Mouse (Mus musculus): ENCODE results near the gene Cenpf. TPM values are rescaled to one million over a fixed set of nuclear protein-coding genes. Genes with fewer than 3 reads are reported as not detected.

Cenpf gene
- polyA plus RNA-seq, 1 experiment from 2014 or later = 98.8 TPM

DNA sequence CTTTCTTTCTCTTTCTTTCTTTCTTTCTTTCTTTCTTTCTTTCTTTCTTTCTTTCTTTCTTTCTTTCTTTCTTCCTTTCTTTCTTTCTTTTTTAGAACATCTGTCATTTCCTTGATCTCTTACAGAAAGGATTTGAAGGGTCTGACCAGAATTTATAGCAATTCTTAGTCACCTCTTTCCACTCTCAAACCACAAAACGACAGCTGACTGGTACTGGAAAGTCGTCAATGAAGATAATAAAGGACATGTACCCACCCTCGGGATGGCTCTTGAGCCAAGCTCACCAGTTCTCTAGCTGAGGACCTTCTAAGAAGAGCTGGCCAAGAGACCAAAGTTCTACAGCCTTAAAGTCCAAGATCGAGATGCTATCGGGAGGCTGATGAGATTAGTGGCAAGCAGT, 30.7 kb upstream of the Cenpf start:
- Histone ChIP-seq H3K36me3 (ENCODE audit: control insufficient read depth, insufficient read depth, low read length) (no peaks in the 10 kb centered on the region), H3K27ac (ENCODE audit: low read depth, low read length) (no peak overlapping the region), H3K4me3 (ENCODE audit: low read length) (no peak overlapping the region), H3K9me3 (ENCODE audit: control insufficient read depth, low read length) (no peaks in the 10 kb centered on the region), H3K9ac (ENCODE audit: low read depth, low read length) (no peak overlapping the region), H3K4me2 (replicated peaks; ENCODE audit: low read depth, low read length) (no peak overlapping the region), H3K27me3 (ENCODE audit: control insufficient read depth, insufficient read depth, low read length) (no peaks in the 10 kb centered on the region), H3K4me1 (ENCODE audit: control insufficient read depth, insufficient read depth, low read length) (peaks cover 11% of the 10 kb centered on the region)
- 77% methylated on average over 5 of the region's 5 CpGs for WGBS
- no peak for ATAC-seq (ENCODE audit: low FRiP score, low TSS enrichment)

GRCm38 (mm10) chr1:189717546-189717945, 29.7 kb upstream of the Cenpf start:
- Histone ChIP-seq H3K27me3 (ENCODE audit: control insufficient read depth, insufficient read depth, low read length) (no peaks in the 10 kb centered on the region), H3K27ac (ENCODE audit: low read depth, low read length) (no peak overlapping the region), H3K9ac (ENCODE audit: low read depth, low read length) (no peak overlapping the region), H3K4me1 (ENCODE audit: control insufficient read depth, insufficient read depth, low read length) (peaks cover 11% of the 10 kb centered on the region), H3K4me2 (replicated peaks; ENCODE audit: low read depth, low read length) (no peak overlapping the region), H3K36me3 (ENCODE audit: control insufficient read depth, insufficient read depth, low read length) (no peaks in the 10 kb centered on the region), H3K9me3 (ENCODE audit: control insufficient read depth, low read length) (no peaks in the 10 kb centered on the region), H3K4me3 (ENCODE audit: low read length) (no peak overlapping the region)
- no peak for ATAC-seq (ENCODE audit: low FRiP score, low TSS enrichment)
- WGBS = 82% methylated on average over 11 of the region's 11 CpGs

DNA sequence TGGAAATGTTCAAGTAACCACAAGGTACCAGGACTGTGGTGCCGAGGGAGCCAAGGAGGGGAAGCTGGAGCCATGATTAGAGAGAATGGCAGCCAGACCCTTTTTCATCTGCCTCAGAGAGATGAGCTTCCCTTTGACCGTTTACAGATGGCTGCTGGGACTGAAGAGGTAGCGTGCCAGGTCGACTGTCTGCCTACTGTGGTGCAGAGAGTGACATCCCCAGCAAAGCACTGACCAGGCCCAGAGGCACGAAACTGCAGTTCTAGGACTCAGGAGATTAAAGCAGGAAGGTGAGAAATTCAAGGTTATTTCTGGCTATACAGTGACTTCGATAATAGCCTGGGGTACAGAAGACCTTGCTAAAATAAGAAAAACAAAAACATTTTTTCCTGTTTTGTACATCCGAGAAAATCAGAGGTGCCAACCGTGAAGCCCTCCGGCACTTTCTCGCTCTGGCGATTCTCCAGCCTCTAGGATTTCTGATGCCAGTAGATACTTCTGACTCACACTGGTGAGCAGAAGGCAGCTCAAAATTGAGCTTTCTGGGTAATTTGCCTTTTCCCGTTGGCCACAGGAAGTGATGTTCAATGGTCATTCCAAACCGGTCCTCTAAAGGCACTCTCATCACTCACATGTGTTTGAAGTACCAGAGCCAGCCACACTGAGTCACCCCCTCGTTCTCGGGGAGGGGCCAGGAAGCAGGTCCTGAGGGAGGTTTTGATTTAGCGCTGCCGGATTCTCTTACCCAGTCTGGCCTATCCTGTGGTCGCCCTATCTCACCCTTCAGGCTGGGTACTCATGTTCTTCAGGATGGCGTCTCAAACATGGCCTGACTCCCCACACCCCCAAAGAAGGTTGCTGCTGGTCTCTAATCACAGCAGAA, 28.3 kb upstream of the Cenpf start:
- Histone ChIP-seq H3K4me1 (ENCODE audit: control insufficient read depth, insufficient read depth, low read length) (peaks cover 11% of the 10 kb centered on the region), H3K27me3 (ENCODE audit: control insufficient read depth, insufficient read depth, low read length) (no peaks in the 10 kb centered on the region), H3K36me3 (ENCODE audit: control insufficient read depth, insufficient read depth, low read length) (no peaks in the 10 kb centered on the region), H3K27ac (ENCODE audit: low read depth, low read length) (no peak overlapping the region), H3K9me3 (ENCODE audit: control insufficient read depth, low read length) (no peaks in the 10 kb centered on the region), H3K9ac (ENCODE audit: low read depth, low read length) (no peak overlapping the region), H3K4me3 (ENCODE audit: low read length) (no peak overlapping the region), H3K4me2 (replicated peaks; ENCODE audit: low read depth, low read length) (no peak overlapping the region)
- no peak for ATAC-seq (ENCODE audit: low FRiP score, low TSS enrichment)
- WGBS = 38% methylated on average over 19 of the region's 19 CpGs

- Histone ChIP-seq H3K27ac (ENCODE audit: low read depth, low read length) (peak overlapping the region; percentile 34; the same call in 1 of the 2 replicates), H3K4me2 (replicated peaks; ENCODE audit: low read depth, low read length) (no peak overlapping the region)
These were observed 21.1 kb upstream of the Cenpf start for GRCm38 (mm10) chr1:189709001-189709400.

GRCm38 (mm10) chr1:189707419-189707818, 19.5 kb upstream of the Cenpf start:
- peak overlapping the region; percentile 53; the same call in 1 of the 2 replicates for H3K27ac ChIP-seq (ENCODE audit: low read depth, low read length)
- no peak overlapping the region for H3K4me3 ChIP-seq (ENCODE audit: low read length)
- H3K9ac ChIP-seq (ENCODE audit: low read depth, low read length) = no peak overlapping the region
- no peaks in the 10 kb centered on the region for H3K9me3 ChIP-seq (ENCODE audit: control insufficient read depth, low read length)
- H3K27me3 ChIP-seq (ENCODE audit: control insufficient read depth, insufficient read depth, low read length) = no peaks in the 10 kb centered on the region
- no peak overlapping the region for H3K4me2 ChIP-seq (replicated peaks; ENCODE audit: low read depth, low read length)
- ATAC-seq (ENCODE audit: low FRiP score, low TSS enrichment) = peak; percentile 66; the same call in 1 of the 2 replicates
- 16% methylated on average over 5 of the region's 5 CpGs for WGBS
- peaks cover 34% of the 10 kb centered on the region for H3K4me1 ChIP-seq (ENCODE audit: control insufficient read depth, insufficient read depth, low read length)
- H3K36me3 ChIP-seq (ENCODE audit: control insufficient read depth, insufficient read depth, low read length) = no peaks in the 10 kb centered on the region

More at GRCm38 (mm10) chr1:189709001-189709400, 21.1 kb upstream of the Cenpf start:
- 53% methylated on average over 8 of the region's 8 CpGs for WGBS
- H3K9ac ChIP-seq (ENCODE audit: low read depth, low read length) = no peak overlapping the region
- H3K27me3 ChIP-seq (ENCODE audit: control insufficient read depth, insufficient read depth, low read length) = no peaks in the 10 kb centered on the region
- no peak for ATAC-seq (ENCODE audit: low FRiP score, low TSS enrichment)
- H3K4me1 ChIP-seq (ENCODE audit: control insufficient read depth, insufficient read depth, low read length) = peaks cover 34% of the 10 kb centered on the region
- H3K4me3 ChIP-seq (ENCODE audit: low read length) = no peak overlapping the region
- H3K36me3 ChIP-seq (ENCODE audit: control insufficient read depth, insufficient read depth, low read length) = no peaks in the 10 kb centered on the region
- H3K9me3 ChIP-seq (ENCODE audit: control insufficient read depth, low read length) = no peaks in the 10 kb centered on the region

GRCm38 (mm10) chr1:189707014-189707413, 19.1 kb upstream of the Cenpf start:
- Histone ChIP-seq H3K4me2 (replicated peaks; ENCODE audit: low read depth, low read length) (no peak overlapping the region), H3K4me3 (ENCODE audit: low read length) (no peak overlapping the region), H3K27me3 (ENCODE audit: control insufficient read depth, insufficient read depth, low read length) (no peaks in the 10 kb centered on the region), H3K9me3 (ENCODE audit: control insufficient read depth, low read length) (no peaks in the 10 kb centered on the region), H3K27ac (ENCODE audit: low read depth, low read length) (peak overlapping the region; percentile 53; the same call in 1 of the 2 replicates), H3K36me3 (ENCODE audit: control insufficient read depth, insufficient read depth, low read length) (no peaks in the 10 kb centered on the region), H3K4me1 (ENCODE audit: control insufficient read depth, insufficient read depth, low read length) (peaks cover 34% of the 10 kb centered on the region), H3K9ac (ENCODE audit: low read depth, low read length) (no peak overlapping the region)
- ATAC-seq (ENCODE audit: low FRiP score, low TSS enrichment) = 0 out of 2 replicates have a peak, but pooled peaks have one; percentile 32

- Histone ChIP-seq H3K27ac (ENCODE audit: low read depth, low read length) (peak overlapping the region; percentile 53; the same call in 1 of the 2 replicates), H3K4me1 (ENCODE audit: control insufficient read depth, insufficient read depth, low read length) (peaks cover 34% of the 10 kb centered on the region), H3K9me3 (ENCODE audit: control insufficient read depth, low read length) (no peaks in the 10 kb centered on the region), H3K27me3 (ENCODE audit: control insufficient read depth, insufficient read depth, low read length) (no peaks in the 10 kb centered on the region), H3K9ac (ENCODE audit: low read depth, low read length) (no peak overlapping the region), H3K4me3 (ENCODE audit: low read length) (no peak overlapping the region), H3K4me2 (replicated peaks; ENCODE audit: low read depth, low read length) (no peak overlapping the region), H3K36me3 (ENCODE audit: control insufficient read depth, insufficient read depth, low read length) (no peaks in the 10 kb centered on the region)
- 22% methylated on average over 12 of the region's 12 CpGs for WGBS
- ATAC-seq (ENCODE audit: low FRiP score, low TSS enrichment) = peak; percentile 44; the same call in 1 of the 2 replicates
These were observed 18.3 kb upstream of the Cenpf start for GRCm38 (mm10) chr1:189706040-189706645.

DNA sequence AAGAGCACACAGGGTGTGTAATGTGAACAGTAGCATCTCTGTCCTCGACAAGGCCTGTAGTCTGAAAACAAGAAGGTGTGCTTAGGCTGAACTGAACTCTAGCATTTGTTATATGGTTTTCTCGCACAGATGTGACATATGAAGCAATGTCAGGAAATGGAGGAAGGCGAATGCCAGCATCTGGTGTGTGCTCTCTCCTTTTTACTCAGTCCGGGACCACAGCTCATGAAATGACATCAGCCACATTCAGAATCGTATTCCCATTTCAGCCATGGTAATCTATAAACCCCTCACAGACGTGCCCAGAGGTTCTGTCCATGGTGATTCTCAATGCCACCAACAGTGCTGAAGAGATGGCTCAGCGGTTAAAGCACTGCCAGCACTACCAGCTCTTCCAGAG, 15.7 kb upstream of the Cenpf start:
- 81% methylated on average over 7 of the region's 7 CpGs for WGBS
- Histone ChIP-seq H3K4me2 (replicated peaks; ENCODE audit: low read depth, low read length) (no peak overlapping the region), H3K9me3 (ENCODE audit: control insufficient read depth, low read length) (no peaks in the 10 kb centered on the region), H3K4me1 (ENCODE audit: control insufficient read depth, insufficient read depth, low read length) (peaks cover 26% of the 10 kb centered on the region), H3K27ac (ENCODE audit: low read depth, low read length) (no peak overlapping the region), H3K9ac (ENCODE audit: low read depth, low read length) (no peak overlapping the region), H3K27me3 (ENCODE audit: control insufficient read depth, insufficient read depth, low read length) (no peaks in the 10 kb centered on the region), H3K36me3 (ENCODE audit: control insufficient read depth, insufficient read depth, low read length) (no peaks in the 10 kb centered on the region), H3K4me3 (ENCODE audit: low read length) (no peak overlapping the region)
- ATAC-seq (ENCODE audit: low FRiP score, low TSS enrichment) = no peak

DNA sequence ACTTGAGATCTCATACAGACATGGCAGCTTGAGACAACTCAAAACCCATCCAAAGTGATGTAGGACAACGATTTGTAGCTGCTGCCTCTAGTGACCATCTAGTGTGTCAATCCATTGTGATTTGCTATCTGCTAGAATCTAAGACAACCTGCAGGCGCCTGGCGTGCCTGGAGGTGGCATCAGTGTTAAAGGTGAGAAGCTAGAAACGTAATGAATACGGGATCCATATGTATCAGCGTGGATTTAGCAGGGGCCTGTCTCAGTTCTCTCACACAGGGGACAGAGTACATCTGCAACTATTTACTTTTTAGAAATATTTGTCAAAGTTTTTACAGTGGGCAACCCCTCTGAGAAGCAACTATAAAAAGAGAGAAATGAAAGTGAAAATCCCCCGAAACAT, 15.3 kb upstream of the Cenpf start:
- no peak overlapping the region for H3K4me3 ChIP-seq (ENCODE audit: low read length)
- 42% methylated on average over 7 of the region's 7 CpGs for WGBS
- peaks cover 22% of the 10 kb centered on the region for H3K4me1 ChIP-seq (ENCODE audit: control insufficient read depth, insufficient read depth, low read length)
- H3K9ac ChIP-seq (ENCODE audit: low read depth, low read length) = no peak overlapping the region
- H3K36me3 ChIP-seq (ENCODE audit: control insufficient read depth, insufficient read depth, low read length) = no peaks in the 10 kb centered on the region
- H3K4me2 ChIP-seq (replicated peaks; ENCODE audit: low read depth, low read length) = no peak overlapping the region
- H3K27ac ChIP-seq (ENCODE audit: low read depth, low read length) = no peak overlapping the region
- H3K27me3 ChIP-seq (ENCODE audit: control insufficient read depth, insufficient read depth, low read length) = no peaks in the 10 kb centered on the region
- no peak for ATAC-seq (ENCODE audit: low FRiP score, low TSS enrichment)
- H3K9me3 ChIP-seq (ENCODE audit: control insufficient read depth, low read length) = no peaks in the 10 kb centered on the region

Measured in kidney, embryonic 14.5 days (tissue).